Mouse (Mus musculus): ENCODE results near the gene Cfi. TPM values are rescaled to one million over a fixed set of nuclear protein-coding genes. Genes with fewer than 3 reads are reported as not detected.
A peak's percentile ranks its signal among the peaks of the same experiment; 100 is the strongest.

The Cfi gene
- polyA plus RNA-seq, 1 experiment from 2014 or later = 2.8 TPM

- H3K36me3 ChIP-seq = peaks cover 39% of the 10 kb centered on the region
- H3K4me1 ChIP-seq (replicated peaks) = peaks cover 17% of the 10 kb centered on the region
- ATAC-seq (ENCODE audit: insufficient number of reproducible peaks, low FRiP score) = no peak
- no peaks in the 10 kb centered on the region for H3K9me3 ChIP-seq (replicated peaks)
- no peak overlapping the region for H3K9ac ChIP-seq
- 90% methylated on average over 3 of the region's 3 CpGs for WGBS
- H3K27me3 ChIP-seq (replicated peaks) = no peaks in the 10 kb centered on the region
- no peak overlapping the region for H3K27ac ChIP-seq (ENCODE audit: poor library complexity, severe bottlenecking)
- no peak overlapping the region for H3K4me2 ChIP-seq
- H3K4me3 ChIP-seq = no peak overlapping the region
Measured at GRCm38 (mm10) chr3:129893143-129893542, 57.5 kb downstream of the Cfi start.

GRCm38 (mm10) chr3:129896591-129896990 is 60.9 kb downstream of the Cfi start:
- no peaks in the 10 kb centered on the region; the same call in 1 of the 2 replicates for H3K9me3 ChIP-seq (replicated peaks)
- no peak overlapping the region; the same call in 1 of the 2 replicates for H3K27ac ChIP-seq (ENCODE audit: poor library complexity, severe bottlenecking)
- peaks cover 26% of the 10 kb centered on the region for H3K36me3 ChIP-seq
- H3K27me3 ChIP-seq (replicated peaks) = no peaks in the 10 kb centered on the region
- ATAC-seq (ENCODE audit: insufficient number of reproducible peaks, low FRiP score) = no peak
- H3K4me1 ChIP-seq (replicated peaks) = peaks cover 26% of the 10 kb centered on the region
- H3K9ac ChIP-seq = no peak overlapping the region
- 37% methylated on average over 6 of the region's 6 CpGs for WGBS
- H3K4me3 ChIP-seq = no peak overlapping the region
- H3K4me2 ChIP-seq = no peak overlapping the region

- 59% methylated on average over 4 of the region's 4 CpGs for WGBS
- ATAC-seq (ENCODE audit: insufficient number of reproducible peaks, low FRiP score) = no peak
- no peak overlapping the region for H3K4me3 ChIP-seq
- peaks cover 43% of the 10 kb centered on the region for H3K4me1 ChIP-seq (replicated peaks)
- no peak overlapping the region for H3K9ac ChIP-seq
- no peaks in the 10 kb centered on the region for H3K27me3 ChIP-seq (replicated peaks)
- no peaks in the 10 kb centered on the region; the same call in 1 of the 2 replicates for H3K9me3 ChIP-seq (replicated peaks)
- no peak overlapping the region for H3K4me2 ChIP-seq
- peaks cover 7% of the 10 kb centered on the region; the same call in 1 of the 2 replicates for H3K36me3 ChIP-seq
- no peak overlapping the region for H3K27ac ChIP-seq (ENCODE audit: poor library complexity, severe bottlenecking)
Measured at GRCm38 (mm10) chr3:129898886-129899285, 63.2 kb downstream of the Cfi start.

- peaks cover 13% of the 10 kb centered on the region for H3K36me3 ChIP-seq
- ATAC-seq (ENCODE audit: insufficient number of reproducible peaks, low FRiP score) = peak; percentile 91
- H3K9me3 ChIP-seq (replicated peaks) = no peaks in the 10 kb centered on the region; the same call in 1 of the 2 replicates
- H3K4me2 ChIP-seq = peak within 1 kb of the TSS; percentile 72
- peaks cover 45% of the 10 kb centered on the region for H3K4me1 ChIP-seq (replicated peaks)
- H3K27me3 ChIP-seq (replicated peaks) = no peaks in the 10 kb centered on the region
- under 1% methylated on average over 34 of the region's 34 CpGs for WGBS
- H3K9ac ChIP-seq = peak within 1 kb of the TSS; percentile 77
- H3K4me3 ChIP-seq = peak within 1 kb of the TSS; percentile 66
- peak within 1 kb of the TSS; percentile 78 for H3K27ac ChIP-seq (ENCODE audit: poor library complexity, severe bottlenecking)
Measured at GRCm38 (mm10) chr3:129901271-129901809, 65.7 kb downstream of the Cfi start, which contains the start of gene Casp6. Gene Casp6, plus strand, starts transcription at chr3:129901425.

- H3K27ac ChIP-seq (ENCODE audit: poor library complexity, severe bottlenecking) = no peak overlapping the region
- no peak overlapping the region for H3K9ac ChIP-seq
- H3K36me3 ChIP-seq = peaks cover 27% of the 10 kb centered on the region
- no peak overlapping the region; the same call in 1 of the 2 replicates for H3K4me2 ChIP-seq
- no peak overlapping the region for H3K4me3 ChIP-seq
- no peak for ATAC-seq (ENCODE audit: insufficient number of reproducible peaks, low FRiP score)
- no peaks in the 10 kb centered on the region; the same call in 1 of the 2 replicates for H3K9me3 ChIP-seq (replicated peaks)
- H3K4me1 ChIP-seq (replicated peaks) = peaks cover 31% of the 10 kb centered on the region
- WGBS = 89% methylated on average over 3 of the region's 3 CpGs
- H3K27me3 ChIP-seq (replicated peaks) = no peaks in the 10 kb centered on the region
Measured at GRCm38 (mm10) chr3:129903369-129903768, 67.7 kb downstream of the Cfi start.

GRCm38 (mm10) chr3:129903866-129904265 is 68.2 kb downstream of the Cfi start:
- H3K4me3 ChIP-seq = no peak overlapping the region
- no peak overlapping the region for H3K27ac ChIP-seq (ENCODE audit: poor library complexity, severe bottlenecking)
- no peak overlapping the region for H3K9ac ChIP-seq
- peaks cover 29% of the 10 kb centered on the region for H3K4me1 ChIP-seq (replicated peaks)
- no peaks in the 10 kb centered on the region; the same call in 1 of the 2 replicates for H3K9me3 ChIP-seq (replicated peaks)
- no peak overlapping the region for H3K4me2 ChIP-seq
- no peaks in the 10 kb centered on the region for H3K27me3 ChIP-seq (replicated peaks)
- H3K36me3 ChIP-seq = peaks cover 32% of the 10 kb centered on the region
- 80% methylated on average over 8 of the region's 8 CpGs for WGBS
- ATAC-seq (ENCODE audit: insufficient number of reproducible peaks, low FRiP score) = no peak

- Histone ChIP-seq H3K4me2 (no peak overlapping the region), H3K4me1 (replicated peaks) (peaks cover 29% of the 10 kb centered on the region), H3K9ac (no peak overlapping the region), H3K9me3 (replicated peaks) (no peaks in the 10 kb centered on the region), H3K4me3 (no peak overlapping the region), H3K27ac (ENCODE audit: poor library complexity, severe bottlenecking) (no peak overlapping the region), H3K36me3 (peaks cover 39% of the 10 kb centered on the region), H3K27me3 (replicated peaks) (no peaks in the 10 kb centered on the region)
- 79% methylated on average over 7 of the region's 7 CpGs for WGBS
- ATAC-seq (ENCODE audit: insufficient number of reproducible peaks, low FRiP score) = no peak
Measured at GRCm38 (mm10) chr3:129904381-129905132, 68.9 kb downstream of the Cfi start.

- Histone ChIP-seq H3K27ac (ENCODE audit: poor library complexity, severe bottlenecking) (no peak overlapping the region), H3K4me3 (no peak overlapping the region), H3K4me2 (no peak overlapping the region), H3K9me3 (replicated peaks) (no peaks in the 10 kb centered on the region), H3K27me3 (replicated peaks) (no peaks in the 10 kb centered on the region), H3K4me1 (replicated peaks) (no peaks in the 10 kb centered on the region), H3K9ac (no peak overlapping the region), H3K36me3 (peaks cover 73% of the 10 kb centered on the region)
- WGBS = 88% methylated on average over 14 of the region's 14 CpGs
- ATAC-seq (ENCODE audit: insufficient number of reproducible peaks, low FRiP score) = no peak
Measured at GRCm38 (mm10) chr3:129912025-129912424, 76.3 kb downstream of the Cfi start.

GRCm38 (mm10) chr3:129913241-129913640 is 77.6 kb downstream of the Cfi start:
- H3K9me3 ChIP-seq (replicated peaks) = no peaks in the 10 kb centered on the region
- peaks cover 65% of the 10 kb centered on the region for H3K36me3 ChIP-seq
- H3K4me2 ChIP-seq = no peak overlapping the region
- no peak overlapping the region for H3K9ac ChIP-seq
- H3K4me3 ChIP-seq = no peak overlapping the region
- no peaks in the 10 kb centered on the region for H3K4me1 ChIP-seq (replicated peaks)
- H3K27ac ChIP-seq (ENCODE audit: poor library complexity, severe bottlenecking) = no peak overlapping the region
- H3K27me3 ChIP-seq (replicated peaks) = no peaks in the 10 kb centered on the region
- ATAC-seq (ENCODE audit: insufficient number of reproducible peaks, low FRiP score) = no peak
- WGBS = 89% methylated on average over 13 of the region's 13 CpGs

GRCm38 (mm10) chr3:129917424-129917823 is 81.7 kb downstream of the Cfi start:
- ATAC-seq (ENCODE audit: insufficient number of reproducible peaks, low FRiP score) = no peak
- peaks cover 28% of the 10 kb centered on the region for H3K36me3 ChIP-seq
- no peak overlapping the region for H3K27ac ChIP-seq (ENCODE audit: poor library complexity, severe bottlenecking)
- H3K4me1 ChIP-seq (replicated peaks) = no peaks in the 10 kb centered on the region
- no peaks in the 10 kb centered on the region for H3K27me3 ChIP-seq (replicated peaks)
- H3K4me3 ChIP-seq = no peak overlapping the region
- WGBS = 68% methylated on average over 3 of the region's 3 CpGs
- H3K4me2 ChIP-seq = no peak overlapping the region
- H3K9ac ChIP-seq = no peak overlapping the region
- no peaks in the 10 kb centered on the region for H3K9me3 ChIP-seq (replicated peaks)

- WGBS = 17% methylated on average over 13 of the region's 13 CpGs
- Histone ChIP-seq H3K4me3 (no peak overlapping the region), H3K27me3 (replicated peaks) (no peaks in the 10 kb centered on the region), H3K4me2 (no peak overlapping the region), H3K4me1 (replicated peaks) (no peaks in the 10 kb centered on the region), H3K9ac (no peak overlapping the region), H3K36me3 (peaks cover 18% of the 10 kb centered on the region), H3K9me3 (replicated peaks) (no peaks in the 10 kb centered on the region), H3K27ac (ENCODE audit: poor library complexity, severe bottlenecking) (no peak overlapping the region)
- ATAC-seq (ENCODE audit: insufficient number of reproducible peaks, low FRiP score) = no peak
Measured at GRCm38 (mm10) chr3:129918434-129918833, 82.8 kb downstream of the Cfi start.
